Mouse (Mus musculus) liver, postnatal 0 days (tissue): ENCODE data around the gene Kbtbd13.

Source experiments
- CTCF ChIP-seq: sonication (generic); IDR thresholded peaks from 2 replicates; pipeline ENCODE4 v1.5.1; 2016; ENCODE audit warnings: antibody characterized with exemption, low read depth
- EP300 ChIP-seq: IDR thresholded peaks from 2 replicates; pipeline ENCODE4 v1.6.1; 2016; ENCODE audit warnings: antibody characterized with exemption, low read depth, mild to moderate bottlenecking

DNA sequence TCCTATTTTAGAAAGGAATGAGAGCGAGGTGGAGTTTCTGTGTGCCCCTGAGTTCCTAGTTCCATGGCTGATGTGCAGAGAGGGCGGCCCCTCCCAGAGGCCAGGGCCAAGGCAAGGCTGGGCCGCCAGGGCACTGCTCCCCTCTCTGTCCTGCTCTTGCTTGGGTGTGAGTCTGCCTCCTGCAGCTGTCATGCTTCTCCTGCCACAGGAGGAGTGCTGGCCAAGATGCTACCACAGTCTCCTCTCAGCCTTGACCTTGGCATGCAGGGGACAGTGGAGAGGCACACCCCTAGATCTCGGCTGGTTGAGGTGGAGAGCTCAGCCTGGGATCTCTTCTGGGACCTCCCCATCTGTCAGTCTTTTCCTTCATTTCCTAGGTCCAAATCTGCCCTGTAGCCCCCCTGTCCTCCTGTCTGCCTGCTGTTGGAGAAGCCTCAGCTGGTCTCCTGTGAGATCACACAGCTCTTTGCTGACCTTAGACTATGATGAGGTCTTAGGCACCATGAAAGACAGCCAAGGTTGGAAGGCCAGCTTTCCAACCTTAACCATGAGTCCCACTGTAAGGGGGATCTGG is 10.3 kb downstream of the Kbtbd13 start:
- TF ChIP-seq CTCF (no peak), EP300 (no peak)
